Mouse (Mus musculus) MEL (cell line): ENCODE data around the gene Kcnk2. TPM values are rescaled to one million over a fixed set of nuclear protein-coding genes. Genes with fewer than 3 reads are reported as not detected.

ENCODE experiments used
- DNase-seq: peaks from one replicate; pipeline ENCODE4 v3.0.0; 2011; ENCODE audit warnings: low read depth, low spot score
- H3K27ac ChIP-seq: 2 replicates; pipeline ENCODE4 v1.5.1; 2012; ENCODE audit warnings: low read depth, mild to moderate bottlenecking, control low read depth, low read length, moderate library complexity; ENCODE audit not compliant: control insufficient read depth
- H3K27me3 ChIP-seq, 2 experiments: fragments of 150-350 bp in 1 of 2; sonication (generic) in 1 of 2; 2 replicates each; pipeline ENCODE4 v1.6.1; 2012; ENCODE audit warnings: low read length in 2 of 2, mild to moderate bottlenecking in 2 of 2, improper control_type of control experiment in 1 of 2, moderate library complexity in 1 of 2; ENCODE audit not compliant: insufficient read depth in 2 of 2, control insufficient read depth in 1 of 2
- H3K36me3 ChIP-seq, 2 experiments: 2 replicates each; pipeline ENCODE4 v1.6.1; 2012 to 2014; ENCODE audit warnings: low read length in 2 of 2, improper control_type of control experiment in 1 of 2, inconsistent platforms in 1 of 2, mild to moderate bottlenecking in 1 of 2; ENCODE audit not compliant: insufficient read depth in 2 of 2, control insufficient read depth in 1 of 2
- H3K4me1 ChIP-seq, 2 experiments: fragments of 150-350 bp in 1 of 2; sonication (generic) in 1 of 2; 2 replicates each; pipeline ENCODE4 v1.6.1; 2012; ENCODE audit warnings: low read length in 2 of 2, improper control_type of control experiment in 1 of 2, mild to moderate bottlenecking in 1 of 2; ENCODE audit not compliant: insufficient read depth in 2 of 2, control insufficient read depth in 1 of 2
- H3K4me3 ChIP-seq, 2 experiments: fragments of 150-350 bp in 1 of 2; sonication (generic) in 1 of 2; 2 replicates each; pipeline ENCODE4 v1.5.1; 2012; ENCODE audit warnings: low read depth in 2 of 2, low read length in 2 of 2, mild to moderate bottlenecking in 2 of 2, moderate library complexity in 2 of 2, control low read depth in 1 of 2, improper control_type of control experiment in 1 of 2; ENCODE audit not compliant: control insufficient read depth in 1 of 2, insufficient read depth in 1 of 2
- H3K79me2 ChIP-seq: 2 replicates; pipeline ENCODE4 v1.6.1; 2012; ENCODE audit warnings: mild to moderate bottlenecking, low read length, moderate library complexity; ENCODE audit not compliant: control insufficient read depth, poor library complexity, insufficient read depth
- H3K9ac ChIP-seq: 2 replicates; pipeline ENCODE4 v1.6.1; 2012; ENCODE audit warnings: low read depth, mild to moderate bottlenecking, control low read depth, low read length, moderate library complexity; ENCODE audit not compliant: control insufficient read depth, poor library complexity, severe bottlenecking
- H3K9me3 ChIP-seq: fragments of 150-350 bp; sonication (generic); replicated peaks from 2 replicates; pipeline ENCODE4 v1.6.1; 2012; ENCODE audit warnings: mild to moderate bottlenecking, low read length, improper control_type of control experiment, moderate library complexity; ENCODE audit not compliant: insufficient read depth
- BHLHE40 ChIP-seq: IDR thresholded peaks from 2 replicates; pipeline ENCODE4 v1.6.1; 2012; ENCODE audit warnings: low read depth, mild to moderate bottlenecking, inconsistent platforms, low read length, improper control_type of control experiment, borderline replicate concordance
- CHD1 ChIP-seq: IDR thresholded peaks from 2 replicates; pipeline ENCODE4 v1.6.1; 2012; ENCODE audit warnings: low read depth, mild to moderate bottlenecking, inconsistent platforms, low read length, improper control_type of control experiment
- CHD2 ChIP-seq: IDR thresholded peaks from 2 replicates; pipeline ENCODE4 v1.6.1; 2011; ENCODE audit warnings: low read length, improper control_type of control experiment
- ELF1 ChIP-seq: IDR thresholded peaks from 2 replicates; pipeline ENCODE4 v1.6.1; 2014; ENCODE audit warnings: low read depth, mild to moderate bottlenecking, inconsistent platforms, low read length, improper control_type of control experiment, moderate library complexity
- GABPA ChIP-seq: IDR thresholded peaks from 2 replicates; pipeline ENCODE4 v1.6.1; 2012; ENCODE audit warnings: low read depth, mild to moderate bottlenecking, inconsistent platforms, low read length, improper control_type of control experiment, moderate library complexity
- GATA1 ChIP-seq: IDR thresholded peaks from 2 replicates; pipeline ENCODE4 v1.6.1; 2011; ENCODE audit warnings: low read depth, low read length, improper control_type of control experiment
- JUND ChIP-seq: IDR thresholded peaks from 2 replicates; pipeline ENCODE4 v1.6.1; 2011; ENCODE audit warnings: low read depth, mild to moderate bottlenecking, improper control_type of control experiment, low read length
- MAX ChIP-seq: IDR thresholded peaks from 2 replicates; pipeline ENCODE4 v1.6.1; 2011; ENCODE audit warnings: low read length, improper control_type of control experiment
- MEF2A ChIP-seq: IDR thresholded peaks from 2 replicates; pipeline ENCODE4 v1.6.1; 2014; ENCODE audit warnings: low read depth, mild to moderate bottlenecking, inconsistent platforms, low read length, improper control_type of control experiment; ENCODE audit not compliant: poor library complexity, insufficient replicate concordance, severe bottlenecking; ENCODE audit errors: extremely low read depth
- MYB ChIP-seq: IDR thresholded peaks from 2 replicates; pipeline ENCODE4 v1.6.1; 2011; ENCODE audit warnings: mild to moderate bottlenecking, low read depth, low read length, improper control_type of control experiment
- NRF1 ChIP-seq: IDR thresholded peaks from 2 replicates; pipeline ENCODE4 v1.6.1; 2014; ENCODE audit warnings: low read depth, mild to moderate bottlenecking, inconsistent platforms, low read length, improper control_type of control experiment, moderate library complexity; ENCODE audit not compliant: poor library complexity, insufficient read depth, severe bottlenecking
- POLR2A ChIP-seq, 2 experiments: IDR thresholded peaks; 2 replicates each; pipeline ENCODE4 v1.6.1; 2011 to 2012; ENCODE audit warnings: low read length in 2 of 2, mild to moderate bottlenecking in 2 of 2, control low read depth in 1 of 2, improper control_type of control experiment in 1 of 2, low read depth in 1 of 2, moderate library complexity in 1 of 2; ENCODE audit not compliant: control insufficient read depth in 1 of 2, insufficient read depth in 1 of 2, poor library complexity in 1 of 2
- POLR2AphosphoS2 ChIP-seq: IDR thresholded peaks from 2 replicates; pipeline ENCODE4 v1.6.1; 2011; ENCODE audit warnings: low read length, improper control_type of control experiment
- RCOR1 ChIP-seq: IDR thresholded peaks from 2 replicates; pipeline ENCODE4 v1.6.1; 2012; ENCODE audit warnings: low read depth, mild to moderate bottlenecking, inconsistent platforms, low read length, improper control_type of control experiment
- SIN3A ChIP-seq: IDR thresholded peaks from 2 replicates; pipeline ENCODE4 v1.6.1; 2012; ENCODE audit warnings: low read length, improper control_type of control experiment, inconsistent platforms
- SMC3 ChIP-seq: IDR thresholded peaks from 2 replicates; pipeline ENCODE4 v1.6.1; 2011; ENCODE audit warnings: low read depth, low read length, improper control_type of control experiment
- UBTF ChIP-seq: IDR thresholded peaks from 2 replicates; pipeline ENCODE4 v1.6.1; 2012; ENCODE audit warnings: low read depth, mild to moderate bottlenecking, inconsistent platforms, low read length, improper control_type of control experiment, moderate library complexity, borderline replicate concordance; ENCODE audit not compliant: insufficient read depth
- USF1 ChIP-seq: IDR thresholded peaks from 2 replicates; pipeline ENCODE4 v1.6.1; 2014; ENCODE audit warnings: low read depth, mild to moderate bottlenecking, inconsistent platforms, low read length, improper control_type of control experiment, moderate library complexity
- ZKSCAN1 ChIP-seq: IDR thresholded peaks from 2 replicates; pipeline ENCODE4 v1.6.1; 2012; ENCODE audit warnings: low read depth, mild to moderate bottlenecking, inconsistent platforms, low read length, improper control_type of control experiment, moderate library complexity
- polyA plus RNA-seq, 2 experiments: library from polyadenylated mRNA; stranded (reverse) in 1 of 2; unstranded in 1 of 2; fragments of >175 nt in 1 of 2; fragments of >200 nt in 1 of 2; gene quantifications; 2 replicates each; pipeline versions ENCODE4 v1.2.1 to v1.2.4; 2012; ENCODE audit warnings: low replicate concordance in 2 of 2, low read depth in 1 of 2; ENCODE audit not compliant: insufficient read length in 2 of 2, insufficient read depth in 1 of 2, missing spikeins in 1 of 2
- total RNA-seq: library from RNA; depleted of rRNA; stranded (reverse); fragments of 300-350 nt; gene quantifications from 2 replicates; pipeline ENCODE4 v1.2.3, GENCODE M21; 2012

Kcnk2 gene
- total and polyA plus RNA-seq, 3 experiments, result not detected

- DNase-seq, result no peak
- Histone ChIP-seq H3K4me3 (no peak overlapping the region), H3K9me3 (no peaks in the 10 kb centered on the region), H3K79me2 (no peaks in the 10 kb centered on the region), H3K27me3 (no peaks in the 10 kb centered on the region), H3K4me1 (no peaks in the 10 kb centered on the region), H3K9ac (no peak overlapping the region)
- TF ChIP-seq MAX (no peak), POLR2A (IDR thresholded peaks at IDR 0.05; ENCODE audit: control insufficient read depth in 1 of 2, insufficient read depth in 1 of 2, low read depth in 1 of 2, low read length in 2 of 2, poor library complexity in 1 of 2) (no peak), MEF2A (no peak), RCOR1 (no peak), CHD2 (no peak), CHD1 (no peak), GABPA (no peak), NRF1 (no peak), GATA1 (no peak), ZKSCAN1 (no peak), JUND (no peak), SIN3A (no peak), ELF1 (no peak), SMC3 (no peak)
- TF ChIP-seq, all 39 proteins: peak for 0
- Histone ChIP-seq H3K27ac (no peak overlapping the region), H3K36me3 (no peaks in the 10 kb centered on the region)
Measured at GRCm38 (mm10) chr1:189437126-189437525, 35.1 kb upstream of the Kcnk2 start.

- Histone ChIP-seq H3K27me3 (no peaks in the 10 kb centered on the region), H3K9me3 (no peaks in the 10 kb centered on the region), H3K4me3 (no peak overlapping the region), H3K4me1 (no peaks in the 10 kb centered on the region), H3K36me3 (no peaks in the 10 kb centered on the region), H3K9ac (no peak overlapping the region), H3K79me2 (no peaks in the 10 kb centered on the region), H3K27ac (no peak overlapping the region)
- TF ChIP-seq BHLHE40 (no peak), MYB (no peak), ZKSCAN1 (no peak), GABPA (no peak), USF1 (no peak), UBTF (no peak), POLR2AphosphoS2 (no peak), SIN3A (no peak)
- no peak for DNase-seq
Measured at GRCm38 (mm10) chr1:189435452-189435851, 33.4 kb upstream of the Kcnk2 start.
